Comparison of ENCODE assay signal across 23 mouse cellular contexts in genomic region chr9:36435051-36435764, GRCm38 (mm10). TPM values are rescaled to one million over a fixed set of nuclear protein-coding genes. Genes with fewer than 3 reads are reported as not detected.
DNase-seq lines count a peak whose midpoint lies in the region; TF ChIP-seq lines count a peak whose summit lies in the region.
"Had no signal": no experiment of that assay in that cellular context is flagged by ENCODE, and none has a peak within 500 bp of the region (broad histone marks: within the 10 kb centered on the region; RNA-seq: fewer than 3 reads in every experiment).

No protein-coding gene starts in this region.

- no peak overlapping the region for H3K9ac ChIP-seq in CH12.LX (ENCODE audit: insufficient read depth, low read depth)
- H3K9ac ChIP-seq: heart, embryonic 12.5 days; hindbrain, embryonic 12.5 days; liver, embryonic 13.5 days; neural tube, embryonic 15.5 days had no signal

- DNase-seq in adrenal gland, postnatal 14 days: peak; percentile 31
- DNase-seq in adrenal gland, postnatal 25 days: no peak
- DNase-seq in layer of hippocampus, adult 2 months (ENCODE audit: low spot score in 2 of 2): peak in 1 of 2 experiments; percentile 11
- no peak for DNase-seq in layer of hippocampus, postnatal 10 days (ENCODE audit: low spot score in 2 of 2)
- DNase-seq in CH12.LX (ENCODE audit: extremely low read depth): peak; percentile 11
- DNase-seq in adipocyte (ENCODE audit: low spot score): peak; percentile 33
- no peak for DNase-seq in thymus, postnatal 25 days
- DNase-seq in spleen, postnatal 4 days (ENCODE audit: low spot score in 2 of 2): no peak
- DNase-seq: B cell, adult 2 months; cerebellum, adult 11-12 months; gastrocnemius, postnatal 25 days; liver, embryonic 13.5 days; lung, postnatal 14 days; spleen, adult 18-20 months had no signal

- H3K9me3 ChIP-seq in CH12.LX (replicated peaks; ENCODE audit: low read length): no peaks in the 10 kb centered on the region
- H3K9me3 ChIP-seq: liver, embryonic 13.5 days; neural tube, embryonic 15.5 days had no signal

- dilution Hi-C loops in CH12.LX (cut with MboI; ENCODE audit: extremely low pct_ligation_motif_present, extremely low pct_unique_long_range_greater_than_20kb, low sequenced_read_pairs): no loop called here

- H3K27ac ChIP-seq in layer of hippocampus, adult 2 months: no peak overlapping the region
- no peak overlapping the region for H3K27ac ChIP-seq in CH12.LX (ENCODE audit: insufficient read depth, low read depth)
- H3K27ac ChIP-seq: hindbrain, embryonic 12.5 days; liver, embryonic 13.5 days; midbrain, embryonic 10.5 days; neural tube, embryonic 15.5 days had no signal

- no peak overlapping the region for H3K4me3 ChIP-seq in layer of hippocampus, adult 2 months
- no peak overlapping the region for H3K4me3 ChIP-seq in CH12.LX (replicated peaks in 1 of 3; ENCODE audit: low read depth in 2 of 3, low read length in 2 of 3, poor library complexity in 1 of 3)
- H3K4me3 ChIP-seq: heart, embryonic 12.5 days; hindbrain, embryonic 12.5 days; liver, embryonic 13.5 days; midbrain, embryonic 10.5 days; neural tube, embryonic 15.5 days had no signal

- TF ChIP-seq EP300 in CH12.LX (IDR thresholded peaks at IDR 0.05; ENCODE audit: low read length): no peak

- peak; percentile 62 for TF ChIP-seq CTCF in layer of hippocampus, adult 2 months (conservative IDR thresholded peaks at IDR 0.05)
- peak; percentile 32 to 56; a peak in 3 of 4 replicates for TF ChIP-seq CTCF in CH12.LX (conservative IDR thresholded peaks at IDR 0.05 in 1 of 2, IDR thresholded peaks at IDR 0.05 in 1 of 2; ENCODE audit: low read depth in 2 of 2, low read length in 2 of 2)

- TF ChIP-seq RAD21 in CH12.LX (IDR thresholded peaks at IDR 0.05; ENCODE audit: low read depth, low read length): peak; percentile 58

- H3K27me3 ChIP-seq in CH12.LX (replicated peaks): peaks cover 20% of the 10 kb centered on the region
- H3K27me3 ChIP-seq: heart, embryonic 12.5 days; hindbrain, embryonic 12.5 days; liver, embryonic 13.5 days; neural tube, embryonic 15.5 days had no signal

- in situ Hi-C loops in CH12.LX (cut with MboI; ENCODE audit: low pct_ligation_motif_present, low pct_unique_long_range_greater_than_20kb, low sequenced_read_pairs): loop anchor here (25.0 kb wide), 1 partner anchor 277 kb away; no protein-coding TSS in a partner anchor

- no peaks in the 10 kb centered on the region for H3K36me3 ChIP-seq in CH12.LX (replicated peaks in 1 of 2; ENCODE audit: control insufficient read depth in 1 of 2, insufficient read depth in 1 of 2, low read length in 1 of 2)
- H3K36me3 ChIP-seq: heart, embryonic 12.5 days; hindbrain, embryonic 12.5 days; liver, embryonic 13.5 days; midbrain, embryonic 10.5 days; neural tube, embryonic 15.5 days had no signal

- no peaks in the 10 kb centered on the region for H3K79me2 ChIP-seq in CH12.LX (replicated peaks; ENCODE audit: control insufficient read depth, extremely low read depth, insufficient read depth, poor library complexity, severe bottlenecking)

- H3K4me1 ChIP-seq in CH12.LX (ENCODE audit: control insufficient read depth in 1 of 2, insufficient read depth in 2 of 2): no peaks in the 10 kb centered on the region
- H3K4me1 ChIP-seq: heart, embryonic 12.5 days; hindbrain, embryonic 12.5 days; liver, embryonic 13.5 days; midbrain, embryonic 10.5 days; neural tube, embryonic 15.5 days had no signal

- TF ChIP-seq POLR2A in CH12.LX (IDR thresholded peaks at IDR 0.05; ENCODE audit: low read depth, low read length): no peak

- no peak overlapping the region for H3K4me2 ChIP-seq in CH12.LX (ENCODE audit: insufficient read depth, low read depth, poor library complexity, severe bottlenecking)
- H3K4me2 ChIP-seq: heart, embryonic 12.5 days; hindbrain, embryonic 12.5 days; liver, embryonic 13.5 days; neural tube, embryonic 15.5 days had no signal

TF ChIP-seq in CH12.LX, 34 proteins besides CTCF, POLR2A, EP300 and RAD21:
- TF ChIP-seq POLR2AphosphoS2 (IDR thresholded peaks at IDR 0.05; ENCODE audit: low read depth, low read length) (no peak), SMC3 (IDR thresholded peaks at IDR 0.05; ENCODE audit: low read depth, low read length) (peak; percentile 25; the same call in 1 of the 2 replicates)

RNA-seq across cellular contexts. Expression of gene Gm7257, which starts 3.5 kb away (rescaled TPM):
- total RNA-seq in adrenal gland, postnatal 14 days (2021): not detected in 2 replicates
- not detected in 2 replicates for total RNA-seq in adrenal gland, postnatal 25 days (2021)
- total RNA-seq in layer of hippocampus, adult 2 months (2021): not detected
- total RNA-seq in layer of hippocampus, postnatal 10 days (2021): not detected
- total RNA-seq in CH12.LX (2012; rRNA removed) (not detected in 2 replicates), CH12.LX (2014; rRNA removed) (not detected in 2 replicates)
- not detected in 2 replicates for polyA plus RNA-seq in CH12.LX (2012; ENCODE audit: insufficient read length, low read depth)
- total RNA-seq: gastrocnemius, postnatal 25 days; left cerebral cortex, postnatal 36 days had no signal
- polyA plus RNA-seq: forebrain, embryonic 16.5 days; heart, embryonic 12.5 days; hindbrain, embryonic 12.5 days; intestine, embryonic 16.5 days; large intestine, adult 2 months; liver, embryonic 13.5 days; midbrain, embryonic 10.5 days; neural tube, embryonic 15.5 days; testis, adult 2 months had no signal

RNA-seq across cellular contexts. Expression of gene Gm9513, which starts 40.2 kb away (rescaled TPM):
- not detected in 2 replicates for total RNA-seq in adrenal gland, postnatal 14 days (2021)
- total RNA-seq in adrenal gland, postnatal 25 days (2021): not detected in 2 replicates
- not detected for total RNA-seq in layer of hippocampus, adult 2 months (2021)
- total RNA-seq in layer of hippocampus, postnatal 10 days (2021): not detected
- total RNA-seq in CH12.LX (2012; rRNA removed) (not detected in 2 replicates), CH12.LX (2014; rRNA removed) (not detected in 2 replicates)
- not detected in 2 replicates for polyA plus RNA-seq in CH12.LX (2012; ENCODE audit: insufficient read length, low read depth)
- total RNA-seq: gastrocnemius, postnatal 25 days; left cerebral cortex, postnatal 36 days had no signal
- polyA plus RNA-seq: forebrain, embryonic 16.5 days; heart, embryonic 12.5 days; hindbrain, embryonic 12.5 days; intestine, embryonic 16.5 days; large intestine, adult 2 months; liver, embryonic 13.5 days; midbrain, embryonic 10.5 days; neural tube, embryonic 15.5 days; testis, adult 2 months had no signal

Comparison
In these comparisons a context has a peak if more than half of its experiments do, and no peak if none do; other contexts are left out.
1. DNase-seq: peak in adrenal gland, postnatal 14 days (single experiment), CH12.LX (single experiment) and adipocyte (single experiment); none in adrenal gland, postnatal 25 days (single experiment), layer of hippocampus, postnatal 10 days (0 of 2), thymus, postnatal 25 days (single experiment) and spleen, postnatal 4 days (0 of 2).